Mouse (Mus musculus) layer of hippocampus, adult 9-11 months (tissue): ENCODE data around the gene Tex2.
"Not testable (repeated sequence)": the region's sequence is repeated elsewhere in the genome, so short reads cannot be mapped to it uniquely, and the experiment has no call there.

Experiments
- DNase-seq: peaks from one replicate; pipeline ENCODE4 v3.0.0; 2022

Tex2 gene

GRCm38 (mm10) chr11:106502631-106503424 is 110.4 kb downstream of the Tex2 start:
- DNase-seq = no peak

GRCm38 (mm10) chr11:106502159-106502505 is 111.1 kb downstream of the Tex2 start:
- no peak for DNase-seq

GRCm38 (mm10) chr11:106501308-106502158 is 111.7 kb downstream of the Tex2 start:
- peak; percentile 75 for DNase-seq

GRCm38 (mm10) chr11:106500393-106501307 is 112.6 kb downstream of the Tex2 start:
- peak; percentile 99 for DNase-seq

GRCm38 (mm10) chr11:106498739-106499379 is 114.4 kb downstream of the Tex2 start:
- no peak for DNase-seq

GRCm38 (mm10) chr11:106497926-106498325 is 115.3 kb downstream of the Tex2 start:
- DNase-seq = no peak

- not testable (repeated sequence) for DNase-seq
Measured at GRCm38 (mm10) chr11:106497009-106497408, 116.2 kb downstream of the Tex2 start.

- DNase-seq = no peak
Measured at GRCm38 (mm10) chr11:106492984-106493669, 120.1 kb downstream of the Tex2 start.

- peak; percentile 37 for DNase-seq
Measured at GRCm38 (mm10) chr11:106491393-106491792, 121.8 kb downstream of the Tex2 start.

GRCm38 (mm10) chr11:106490600-106490999 is 122.6 kb downstream of the Tex2 start:
- not testable (repeated sequence) for DNase-seq

GRCm38 (mm10) chr11:106490057-106490456 is 123.2 kb downstream of the Tex2 start:
- no peak for DNase-seq

GRCm38 (mm10) chr11:106489036-106489693 is 124.1 kb downstream of the Tex2 start:
- no peak for DNase-seq

GRCm38 (mm10) chr11:106488126-106488561 is 125.1 kb downstream of the Tex2 start:
- no peak for DNase-seq

GRCm38 (mm10) chr11:106487733-106488115 is 125.5 kb downstream of the Tex2 start, which contains the start of gene Ern1:
TSS of gene Ern1 (minus strand) at chr11:106487852.
- DNase-seq = peak; percentile 94

GRCm38 (mm10) chr11:106486866-106487732 is 126.1 kb downstream of the Tex2 start:
- DNase-seq = no peak

- no peak for DNase-seq
Measured at GRCm38 (mm10) chr11:106486042-106486865, 127.0 kb downstream of the Tex2 start.

GRCm38 (mm10) chr11:106485611-106486010 is 127.6 kb downstream of the Tex2 start:
- DNase-seq = no peak

- no peak for DNase-seq
Measured at GRCm38 (mm10) chr11:106484875-106485274, 128.3 kb downstream of the Tex2 start.

GRCm38 (mm10) chr11:106482867-106483266 is 130.4 kb downstream of the Tex2 start:
- DNase-seq = no peak
